Mouse (Mus musculus) regulatory T cell (primary cell): ENCODE measurements around the gene Gm49396.

Source experiments
- in situ Hi-C: fragments of 300-600 bp; cut with MboI, MseI; formaldehyde crosslinking; loops from one replicate; pipeline ENCODE4 v1.15.1; 2025; ENCODE audit warnings: high pct_unique_total_duplicates

The Gm49396 gene

GRCm38 (mm10) chr7:30608476-30608875 is 45.3 kb downstream of the Gm49396 start:
- in situ Hi-C loops, result no loop called here

GRCm38 (mm10) chr7:30610043-30610442 is 46.9 kb downstream of the Gm49396 start:
- in situ Hi-C loops, result no loop called here

GRCm38 (mm10) chr7:30612654-30613402 is 49.7 kb downstream of the Gm49396 start, which contains the start of gene Upk1a:
TSS of gene Upk1a (minus strand) at chr7:30612847.
- in situ Hi-C loops, result no loop called here

- in situ Hi-C loops, result no loop called here
Measured at GRCm38 (mm10) chr7:30613529-30614112, 50.5 kb downstream of the Gm49396 start.

GRCm38 (mm10) chr7:30614454-30614853 is 51.3 kb downstream of the Gm49396 start:
- in situ Hi-C loops, result no loop called here

GRCm38 (mm10) chr7:30615049-30615760 is 52.1 kb downstream of the Gm49396 start:
- in situ Hi-C loops, result loop anchor here (5.0 kb wide), 1 partner anchor 123 kb away; the partner anchor contains the start of gene Prodh2
